Mouse (Mus musculus) C2C12 (cell line): ENCODE measurements around the gene Gpr156.

ENCODE experiments used
- CEBPB ChIP-seq: IDR thresholded peaks from one replicate; pipeline ENCODE4 v1.6.1; 2011; ENCODE audit warnings: low read depth, mild to moderate bottlenecking, control low read depth, moderate library complexity
- CTCF ChIP-seq: IDR thresholded peaks from one replicate; pipeline ENCODE4 v1.5.1; 2011; ENCODE audit not compliant: control insufficient read depth, insufficient read depth, insufficient read length
- MAX ChIP-seq: IDR thresholded peaks from one replicate; pipeline ENCODE4 v1.6.1; 2011; ENCODE audit warnings: mild to moderate bottlenecking, control low read depth
- USF1 ChIP-seq: IDR thresholded peaks from one replicate; pipeline ENCODE4 v1.6.1; 2011; ENCODE audit warnings: low read depth, mild to moderate bottlenecking, control low read depth, moderate library complexity

- TF ChIP-seq CTCF (no peak), CEBPB (no peak), MAX (no peak), USF1 (no peak)
Measured at GRCm38 (mm10) chr16:37893381-37893780, 22.9 kb upstream of the Gpr156 start.
